Mouse (Mus musculus) neural tube, embryonic 13.5 days (tissue): ENCODE measurements around the gene Rai1. TPM values are rescaled to one million over a fixed set of nuclear protein-coding genes. Genes with fewer than 3 reads are reported as not detected.

Source experiments
- ATAC-seq: fragments of 200-750 bp; cut with Nextera tagmentation; 2 replicates; pipeline ENCODE4 v1.8.0; 2017; ENCODE audit warnings: low read depth, mild to moderate bottlenecking, moderate TSS enrichment, moderate library complexity
- H3K27ac ChIP-seq: fragments of 300-500 bp; sonication (generic); replicated peaks from 2 replicates; pipeline ENCODE4 v1.5.1; 2015; ENCODE audit warnings: moderate library complexity, mild to moderate bottlenecking, inconsistent platforms
- H3K27me3 ChIP-seq: fragments of 300-500 bp; sonication (generic); 2 replicates; pipeline ENCODE4 v1.6.1; 2015; ENCODE audit warnings: mild to moderate bottlenecking, inconsistent platforms
- H3K36me3 ChIP-seq: fragments of 300-500 bp; sonication (generic); 2 replicates; pipeline ENCODE4 v1.6.1; 2015; ENCODE audit warnings: mild to moderate bottlenecking, inconsistent platforms
- H3K4me1 ChIP-seq: fragments of 300-500 bp; sonication (generic); replicated peaks from 2 replicates; pipeline ENCODE4 v1.6.1; 2015; ENCODE audit warnings: inconsistent platforms
- H3K4me2 ChIP-seq: fragments of 300-500 bp; sonication (generic); 2 replicates; pipeline ENCODE4 v1.6.1; 2015; ENCODE audit warnings: inconsistent platforms, mild to moderate bottlenecking, moderate library complexity
- H3K4me3 ChIP-seq: fragments of 300-500 bp; sonication (generic); 2 replicates; pipeline ENCODE4 v1.5.1; 2015; ENCODE audit warnings: mild to moderate bottlenecking, inconsistent platforms
- H3K9ac ChIP-seq: fragments of 300-500 bp; sonication (generic); 2 replicates; pipeline ENCODE4 v1.6.1; 2015; ENCODE audit warnings: moderate library complexity, mild to moderate bottlenecking, inconsistent platforms
- H3K9me3 ChIP-seq: fragments of 300-500 bp; sonication (generic); 2 replicates; pipeline ENCODE4 v1.6.1; 2016; ENCODE audit warnings: inconsistent platforms
- WGBS: fragments of 180-500 bp; shearing (Covaris S2); methylation state at CpG from one replicate; pipeline ENCODE4 v1.1.7; 2015; 5-methylcytosine and 5-hydroxymethylcytosine counted together
- polyA plus RNA-seq: library from polyadenylated mRNA; unstranded; fragments of >200 nt; fragmentation: Nextera tagmentation; extraction: Ambion mirVana; gene quantifications from 2 replicates; pipeline ENCODE4 v1.2.1, GENCODE M21; 2015

Gene Rai1
- polyA plus RNA-seq, 1 experiment from 2014 or later: 30.0 TPM

DNA sequence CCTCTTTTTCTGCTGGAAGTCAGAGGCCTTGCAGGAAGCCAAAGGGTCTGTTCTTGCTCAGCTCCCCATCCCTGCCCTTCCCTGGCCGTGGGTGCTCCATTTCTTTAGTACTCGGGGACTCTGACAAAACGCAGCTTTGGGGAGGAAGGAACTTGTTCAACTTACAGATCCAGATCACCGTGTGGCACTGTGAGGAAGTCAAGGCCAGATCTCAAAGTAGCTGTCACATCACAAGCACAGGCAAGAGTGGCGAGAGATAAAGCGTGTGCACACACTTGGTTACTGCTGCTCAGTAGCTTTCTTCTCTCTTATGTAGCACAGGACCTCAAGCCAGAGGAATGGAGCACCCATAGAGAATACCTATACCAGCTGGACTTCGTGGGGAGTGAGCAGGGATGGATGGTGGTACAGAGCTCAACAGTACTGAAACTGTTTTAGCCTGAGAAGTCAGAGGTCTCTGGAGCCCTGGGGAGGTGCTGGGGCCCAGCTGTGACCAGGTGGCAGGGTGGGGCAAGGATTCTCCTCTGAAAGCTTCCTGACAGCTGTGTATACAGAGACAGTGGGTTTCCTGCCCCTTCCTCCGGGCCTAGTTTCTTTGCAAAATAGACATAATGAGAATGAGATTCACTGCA lies 5.1 kb upstream of the Rai1 start:
- Histone ChIP-seq H3K9me3 (no peaks in the 10 kb centered on the region), H3K27ac (no peak overlapping the region), H3K36me3 (no peaks in the 10 kb centered on the region), H3K4me3 (no peak overlapping the region), H3K9ac (no peak overlapping the region), H3K4me2 (no peak overlapping the region), H3K27me3 (no peaks in the 10 kb centered on the region), H3K4me1 (peaks cover 20% of the 10 kb centered on the region)
- 78% methylated on average over 8 of the region's 8 CpGs for WGBS
- ATAC-seq: no peak

DNA sequence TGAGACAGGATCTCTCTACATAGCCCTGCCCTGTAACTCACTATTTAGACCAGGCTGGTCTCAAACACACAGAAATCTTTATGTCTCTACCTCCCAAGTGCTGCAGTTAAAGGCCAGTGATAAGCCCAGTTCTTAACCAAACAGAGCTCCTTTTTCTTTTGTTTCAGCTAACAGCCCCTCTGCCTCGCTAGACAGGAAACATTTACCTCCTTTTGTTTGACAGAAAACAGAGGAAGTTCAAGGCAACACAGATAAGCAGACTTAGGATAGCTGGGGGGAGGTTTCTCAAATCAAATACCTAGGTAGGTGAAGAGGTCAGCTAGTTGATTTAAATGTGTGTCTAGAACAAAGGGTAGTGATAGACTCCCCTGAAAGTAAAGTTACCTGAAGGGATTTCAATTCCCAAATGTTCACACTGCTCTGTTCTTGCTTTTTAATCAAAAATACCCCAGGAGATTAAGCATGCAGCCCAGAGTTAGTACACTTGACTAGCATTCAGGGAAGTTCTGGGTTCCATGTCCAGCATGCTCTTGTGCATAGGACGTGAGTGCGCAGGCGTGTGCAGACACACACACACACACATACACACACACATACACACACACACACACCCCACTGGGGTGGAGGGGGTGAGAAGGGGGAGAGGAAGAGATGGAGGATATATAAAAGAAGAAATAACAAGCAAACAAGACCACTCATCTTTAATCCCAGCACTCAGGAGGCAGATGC lies 3.8 kb upstream of the Rai1 start:
- Histone ChIP-seq H3K4me1 (peaks cover 7% of the 10 kb centered on the region), H3K36me3 (no peaks in the 10 kb centered on the region), H3K9me3 (no peaks in the 10 kb centered on the region), H3K27ac (no peak overlapping the region), H3K4me3 (no peak overlapping the region), H3K27me3 (no peaks in the 10 kb centered on the region), H3K4me2 (no peak overlapping the region), H3K9ac (no peak overlapping the region)
- no peak for ATAC-seq
- 75% methylated on average over 4 of the region's 4 CpGs for WGBS

DNA sequence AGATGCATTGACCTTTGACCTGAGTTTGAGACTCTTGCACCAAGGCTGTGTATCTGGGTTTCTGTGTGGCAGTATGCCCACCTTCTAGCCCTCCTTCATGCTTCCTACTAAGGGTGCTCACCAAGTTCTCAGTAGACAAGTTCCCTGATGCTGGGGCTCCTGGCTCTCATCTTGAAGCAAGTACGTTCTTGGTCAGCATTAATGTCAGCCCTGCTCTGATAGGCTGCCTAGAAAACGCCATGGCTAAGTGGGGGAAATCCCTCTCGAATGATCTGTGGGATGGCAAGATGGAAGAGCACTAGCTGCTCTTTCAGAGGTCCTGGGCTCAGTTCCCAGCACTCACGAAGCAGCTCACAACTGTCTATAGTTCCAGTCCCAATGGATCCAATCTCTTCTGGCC lies 2.8 kb upstream of the Rai1 start:
- Histone ChIP-seq H3K4me2 (no peak overlapping the region), H3K36me3 (no peaks in the 10 kb centered on the region), H3K27me3 (no peaks in the 10 kb centered on the region), H3K27ac (no peak overlapping the region), H3K4me1 (peaks cover 10% of the 10 kb centered on the region), H3K4me3 (no peak overlapping the region), H3K9ac (no peak overlapping the region), H3K9me3 (no peaks in the 10 kb centered on the region)
- WGBS: 83% methylated on average over 4 of the region's 4 CpGs
- no peak for ATAC-seq

DNA sequence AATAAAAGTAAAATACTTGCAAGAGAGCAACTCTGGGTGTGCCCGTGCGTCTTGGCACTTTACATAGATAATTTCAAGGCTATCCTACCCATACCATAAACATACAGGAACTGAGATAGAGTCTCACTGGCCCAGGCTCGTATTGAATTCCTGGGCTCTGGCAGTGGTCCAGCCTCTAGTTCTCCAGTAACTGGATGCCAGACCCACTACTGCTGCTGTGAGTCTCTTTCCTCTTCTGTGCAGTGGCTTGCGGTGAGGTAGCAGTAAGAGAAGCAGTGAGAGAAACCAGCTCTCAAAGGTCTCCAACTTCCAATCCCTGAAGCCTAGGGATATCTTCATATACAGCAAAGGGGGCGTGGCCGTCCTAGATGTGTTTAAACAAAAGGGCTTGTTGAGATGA lies 2.1 kb upstream of the Rai1 start:
- Histone ChIP-seq H3K27me3 (no peaks in the 10 kb centered on the region), H3K4me2 (no peak overlapping the region), H3K4me3 (no peak overlapping the region), H3K9me3 (no peaks in the 10 kb centered on the region), H3K27ac (no peak overlapping the region), H3K9ac (no peak overlapping the region), H3K4me1 (peaks cover 17% of the 10 kb centered on the region), H3K36me3 (no peaks in the 10 kb centered on the region)
- ATAC-seq: no peak
- 80% methylated on average over 6 of the region's 6 CpGs for WGBS

DNA sequence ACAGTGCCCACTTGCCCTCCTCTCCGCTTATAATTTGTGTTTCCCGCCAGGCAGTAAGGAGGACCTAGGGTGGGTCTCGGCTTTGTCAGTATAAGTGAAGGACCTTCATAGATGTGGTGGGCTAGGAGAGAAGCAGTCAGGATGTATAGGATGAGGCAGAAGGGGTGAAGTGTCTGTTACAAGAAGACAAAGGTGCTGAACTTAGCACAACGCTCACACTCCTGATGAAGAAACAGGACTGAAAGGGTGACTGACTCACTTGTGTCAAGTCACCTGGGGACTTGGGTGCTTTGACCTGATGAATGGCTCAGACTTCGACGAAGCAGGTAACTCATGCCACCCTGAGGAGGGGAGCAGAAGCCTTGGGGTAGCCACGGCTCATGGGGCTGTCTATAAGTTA lies 1.2 kb upstream of the Rai1 start:
- peaks cover 26% of the 10 kb centered on the region for H3K4me1 ChIP-seq
- no peak for ATAC-seq
- no peak overlapping the region for H3K4me2 ChIP-seq
- 83% methylated on average over 7 of the region's 7 CpGs for WGBS
- H3K27me3 ChIP-seq: no peaks in the 10 kb centered on the region
- no peak overlapping the region for H3K4me3 ChIP-seq
- H3K9me3 ChIP-seq: no peaks in the 10 kb centered on the region
- no peaks in the 10 kb centered on the region for H3K36me3 ChIP-seq
- no peak overlapping the region for H3K27ac ChIP-seq
- H3K9ac ChIP-seq: no peak overlapping the region

DNA sequence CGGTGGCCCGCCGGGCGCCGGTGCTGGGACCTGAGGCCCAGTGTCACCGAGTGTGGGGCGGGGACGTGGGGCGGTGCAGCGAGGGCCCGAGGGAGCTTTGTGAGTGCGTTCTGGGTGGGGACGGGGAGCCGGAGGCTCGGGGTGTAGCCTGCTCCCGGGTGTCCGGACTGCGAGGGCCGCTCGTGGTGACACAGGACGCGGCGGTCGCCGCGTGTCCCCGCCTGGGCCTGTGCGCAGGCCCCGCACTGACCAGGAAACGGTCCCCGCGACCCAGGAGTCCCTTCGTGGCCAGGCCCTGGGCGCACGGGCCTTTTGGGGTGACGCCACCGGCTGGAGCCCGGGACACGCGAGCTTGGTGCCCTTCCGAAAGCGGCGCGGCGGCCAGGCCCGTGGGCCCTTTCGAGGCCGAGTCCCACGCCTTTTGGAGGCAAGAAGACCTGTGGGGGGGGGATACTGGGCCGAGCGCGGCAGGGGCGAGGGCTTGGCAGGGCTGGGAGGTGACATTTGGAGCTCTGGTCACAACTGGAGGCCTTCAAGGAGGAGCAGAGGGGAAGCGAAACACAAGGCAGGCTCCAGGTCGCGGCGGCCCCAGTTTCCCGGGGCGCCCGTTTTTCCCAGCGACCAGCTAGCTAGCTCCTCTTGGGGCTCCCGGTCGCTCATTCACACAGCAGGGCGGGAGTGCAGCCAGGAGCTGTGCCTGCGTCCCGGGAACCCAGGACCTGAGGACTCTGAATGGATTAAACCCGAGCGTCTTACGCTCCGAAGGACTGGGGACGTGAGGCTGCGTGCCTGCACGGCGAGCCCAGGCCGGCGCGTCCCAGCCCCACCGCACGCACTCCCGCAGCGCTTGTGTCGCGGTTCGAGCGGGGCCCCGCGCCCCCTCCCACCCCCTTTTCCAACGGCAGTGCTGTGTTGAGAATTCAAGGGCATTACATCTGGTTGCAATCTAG lies 1.1 kb downstream of the Rai1 start:
- H3K9ac ChIP-seq: peak overlapping the region; percentile 99
- H3K4me1 ChIP-seq: peaks cover 45% of the 10 kb centered on the region

DNA sequence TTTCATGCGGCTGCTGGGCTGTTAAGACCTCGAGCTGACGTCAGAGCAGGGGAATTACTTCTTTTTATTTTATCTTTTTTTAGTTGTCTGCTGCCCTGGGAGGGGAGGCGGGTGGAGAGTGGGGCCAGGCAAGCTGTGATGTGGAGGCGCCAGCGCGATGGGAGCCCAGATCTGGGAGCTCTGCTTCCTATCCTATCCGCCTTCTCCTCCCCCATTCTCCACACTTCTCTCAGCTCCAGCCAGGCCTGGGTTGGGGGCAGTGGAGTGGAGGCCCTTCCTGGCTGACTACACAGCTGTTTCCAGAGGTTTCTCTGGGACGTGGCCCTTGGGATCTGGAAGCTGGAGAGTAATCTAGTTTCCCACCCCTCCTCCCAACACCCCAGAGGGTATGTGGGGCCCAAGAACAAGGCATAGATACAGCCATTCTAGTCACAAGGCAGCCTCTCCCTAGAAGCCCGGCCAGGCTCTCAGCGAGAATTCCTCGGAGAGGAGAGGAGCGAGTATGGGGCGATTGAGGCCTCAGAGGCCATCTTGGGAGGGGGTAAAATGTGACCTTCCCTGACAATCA lies 1.8 kb downstream of the Rai1 start:
- H3K36me3 ChIP-seq: no peaks in the 10 kb centered on the region
- WGBS: 1% methylated on average over 14 of the region's 14 CpGs
- H3K9me3 ChIP-seq: no peaks in the 10 kb centered on the region
- H3K27ac ChIP-seq: peak overlapping the region; percentile 97
- peak overlapping the region; percentile 99 for H3K9ac ChIP-seq
- H3K27me3 ChIP-seq: no peaks in the 10 kb centered on the region
- peaks cover 53% of the 10 kb centered on the region for H3K4me1 ChIP-seq
- peak; percentile 44 for ATAC-seq
- peak overlapping the region; percentile 84 for H3K4me3 ChIP-seq
- peak overlapping the region; percentile 92 for H3K4me2 ChIP-seq

More for the DNA sequence above, 1.1 kb downstream of the Rai1 start:
- Histone ChIP-seq H3K27me3 (no peaks in the 10 kb centered on the region), H3K4me3 (peak overlapping the region; percentile 84), H3K9me3 (no peaks in the 10 kb centered on the region), H3K36me3 (no peaks in the 10 kb centered on the region), H3K27ac (peak overlapping the region; percentile 97), H3K4me2 (peak overlapping the region; percentile 92)
- WGBS: under 1% methylated on average over 88 of the region's 88 CpGs
- peak; percentile 54 for ATAC-seq

DNA sequence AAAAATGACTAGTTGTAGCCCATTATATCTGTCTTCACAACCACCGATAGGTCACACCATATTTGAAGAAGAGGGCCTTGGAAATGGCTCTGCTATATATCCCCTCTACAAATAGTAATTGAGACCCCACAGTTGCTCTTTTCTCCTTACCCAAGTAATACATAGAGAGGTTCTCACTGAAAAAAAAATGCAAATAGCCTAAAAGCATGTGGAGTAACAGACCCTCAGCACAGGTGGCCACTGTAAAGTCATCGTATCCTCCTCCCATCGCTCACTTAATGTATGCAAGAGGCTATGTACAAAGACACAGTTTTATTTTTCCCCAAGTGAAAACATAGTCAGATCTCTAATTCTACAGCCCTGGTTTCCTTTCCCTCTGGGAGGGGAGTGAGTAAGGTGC lies 2.6 kb downstream of the Rai1 start:
- H3K4me1 ChIP-seq: peaks cover 61% of the 10 kb centered on the region
- 0 out of 2 replicates have a peak overlapping the region, but pooled peaks have one; percentile 84 for H3K4me3 ChIP-seq
- peak overlapping the region; percentile 92 for H3K4me2 ChIP-seq
- 69% methylated on average over 3 of the region's 3 CpGs for WGBS
- H3K9me3 ChIP-seq: no peaks in the 10 kb centered on the region
- no peaks in the 10 kb centered on the region for H3K36me3 ChIP-seq
- peak overlapping the region; percentile 97 for H3K27ac ChIP-seq
- H3K9ac ChIP-seq: peak overlapping the region; percentile 99
- no peak for ATAC-seq
- no peaks in the 10 kb centered on the region for H3K27me3 ChIP-seq

DNA sequence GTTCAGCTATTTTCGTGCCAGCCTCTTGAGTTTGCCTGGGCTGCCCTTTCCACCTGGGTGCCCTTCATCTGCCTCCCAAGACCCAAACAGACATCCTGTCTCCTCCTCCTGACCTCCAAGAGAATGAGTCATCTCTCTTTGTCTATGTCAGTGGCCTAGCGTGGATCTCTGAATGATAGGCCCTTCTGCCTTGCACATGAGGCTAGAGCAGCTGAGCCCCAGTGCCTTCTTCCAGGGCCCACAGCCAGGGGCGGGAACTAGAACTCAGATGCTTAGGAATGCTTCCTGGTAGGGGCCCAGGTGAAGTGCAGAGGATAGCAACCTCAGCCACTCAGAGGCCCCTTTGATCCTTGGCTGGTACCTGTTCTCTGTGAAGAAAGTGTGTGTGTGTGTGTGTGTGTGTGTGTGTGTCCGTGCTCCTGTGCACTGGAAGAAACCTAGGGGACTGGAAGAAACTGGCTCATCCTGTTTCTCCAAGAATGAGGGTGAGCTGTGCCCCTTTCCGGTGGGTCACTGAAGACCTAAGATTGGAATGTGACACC lies 3.9 kb downstream of the Rai1 start:
- H3K36me3 ChIP-seq: no peaks in the 10 kb centered on the region
- WGBS: 47% methylated on average over 5 of the region's 5 CpGs
- peak overlapping the region; percentile 92 for H3K4me2 ChIP-seq
- no peaks in the 10 kb centered on the region for H3K27me3 ChIP-seq
- no peak for ATAC-seq
- peak overlapping the region; percentile 56 for H3K27ac ChIP-seq
- H3K9ac ChIP-seq: peak overlapping the region; percentile 51
- peaks cover 74% of the 10 kb centered on the region for H3K4me1 ChIP-seq
- no peak overlapping the region for H3K4me3 ChIP-seq
- H3K9me3 ChIP-seq: no peaks in the 10 kb centered on the region

DNA sequence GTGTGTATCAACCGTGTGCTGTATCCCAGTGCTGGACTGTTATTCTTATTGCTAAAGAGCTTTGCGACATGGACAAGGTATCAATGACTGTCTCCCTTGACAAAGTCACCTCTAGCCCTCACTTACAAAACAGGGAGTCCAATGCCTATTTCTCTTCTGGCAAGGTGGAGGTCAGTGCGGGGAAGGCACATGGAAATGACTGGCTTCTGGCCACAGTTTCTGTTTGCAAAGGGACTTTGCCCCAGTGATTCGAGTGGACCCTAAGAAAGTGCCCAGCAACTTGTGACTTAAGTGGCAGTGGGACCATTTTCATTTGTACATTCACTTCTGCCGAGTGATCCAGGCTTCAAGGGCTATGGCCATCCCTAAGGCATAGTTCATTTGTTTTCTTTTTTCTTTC lies 5.6 kb downstream of the Rai1 start:
- WGBS: 71% methylated on average over 5 of the region's 5 CpGs
- no peak for ATAC-seq

DNA sequence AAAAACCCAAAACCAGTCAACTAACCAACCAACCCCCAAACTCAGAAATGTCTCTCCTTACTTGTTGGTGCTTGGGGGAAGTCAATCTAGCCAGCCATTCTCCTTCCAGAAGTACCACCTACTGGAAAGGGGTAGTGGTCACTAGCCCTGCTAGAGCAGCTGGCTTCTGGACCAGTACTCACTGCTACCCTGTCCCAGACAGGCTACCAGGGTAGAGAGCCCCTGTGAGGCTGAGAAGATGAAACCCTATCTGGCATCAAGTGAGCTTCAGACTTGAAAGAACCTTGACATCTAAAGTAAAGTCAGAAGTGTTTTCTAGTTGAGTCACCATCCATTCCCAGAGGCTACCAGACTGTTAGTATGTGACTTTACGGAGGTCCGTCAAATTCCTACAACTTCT lies 6.8 kb downstream of the Rai1 start:
- Histone ChIP-seq H3K4me1 (peaks cover 91% of the 10 kb centered on the region), H3K9me3 (no peaks in the 10 kb centered on the region), H3K4me2 (no peak overlapping the region), H3K27me3 (no peaks in the 10 kb centered on the region), H3K36me3 (no peaks in the 10 kb centered on the region), H3K27ac (no peak overlapping the region), H3K9ac (no peak overlapping the region; the same call in 1 of the 2 replicates), H3K4me3 (no peak overlapping the region)
- WGBS: 97% methylated on average over 2 of the region's 2 CpGs
- ATAC-seq: no peak

More for the DNA sequence above, 5.6 kb downstream of the Rai1 start:
- H3K27ac ChIP-seq: no peak overlapping the region
- H3K27me3 ChIP-seq: no peaks in the 10 kb centered on the region
- no peaks in the 10 kb centered on the region for H3K9me3 ChIP-seq
- H3K4me3 ChIP-seq: no peak overlapping the region
- 0 out of 2 replicates have a peak overlapping the region, but pooled peaks have one; percentile 1 for H3K9ac ChIP-seq
- no peak overlapping the region for H3K4me2 ChIP-seq
- peaks cover 85% of the 10 kb centered on the region for H3K4me1 ChIP-seq
- no peaks in the 10 kb centered on the region for H3K36me3 ChIP-seq
